Mouse (Mus musculus) megakaryocyte progenitor cell, adult 5-6 weeks (primary cell): ENCODE results near the gene Kat14. TPM values are rescaled to one million over a fixed set of nuclear protein-coding genes. Genes with fewer than 3 reads are reported as not detected.

ENCODE experiments used
- ATAC-seq: replicated peaks from 2 replicates; pipeline ENCODE4 v1.8.0; 2016; ENCODE audit warnings: mild to moderate bottlenecking, moderate TSS enrichment, inconsistent platforms; ENCODE audit not compliant: poor library complexity
- total RNA-seq, 2 experiments: library from RNA; stranded (forward) in 1 of 2; stranded (reverse) in 1 of 2; fragments of 157-497, 149-512 nt in 1 of 2; fragments of 200-1000 nt in 1 of 2; gene quantifications; 2 replicates each; pipeline versions ENCODE4 v1.2.3 to v1.2.4; 2015 to 2017

Gene Kat14
- total RNA-seq, 2 experiments from 2014 or later = 34.4 to 63.4 TPM

DNA sequence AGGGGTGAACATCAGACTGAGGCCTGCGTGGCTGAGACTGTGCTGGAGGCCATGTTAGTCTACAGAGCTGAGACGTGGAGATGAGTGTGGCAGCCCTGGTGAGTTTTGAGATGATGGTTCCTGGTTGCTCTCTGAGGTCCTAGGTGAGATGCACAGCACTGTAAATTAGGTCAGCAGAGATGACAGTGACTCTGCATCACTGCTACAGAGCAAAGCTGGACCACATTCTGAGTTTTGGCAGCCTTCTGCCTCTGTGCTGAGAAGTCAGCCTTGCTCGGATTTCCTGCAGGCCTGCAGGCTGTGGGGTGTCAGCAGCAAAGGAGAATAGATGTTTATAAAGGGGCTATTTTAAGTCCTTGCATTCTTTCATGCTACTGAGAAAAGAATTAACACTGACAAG lies 12.5 kb downstream of the Kat14 start:
- no peak for ATAC-seq

DNA sequence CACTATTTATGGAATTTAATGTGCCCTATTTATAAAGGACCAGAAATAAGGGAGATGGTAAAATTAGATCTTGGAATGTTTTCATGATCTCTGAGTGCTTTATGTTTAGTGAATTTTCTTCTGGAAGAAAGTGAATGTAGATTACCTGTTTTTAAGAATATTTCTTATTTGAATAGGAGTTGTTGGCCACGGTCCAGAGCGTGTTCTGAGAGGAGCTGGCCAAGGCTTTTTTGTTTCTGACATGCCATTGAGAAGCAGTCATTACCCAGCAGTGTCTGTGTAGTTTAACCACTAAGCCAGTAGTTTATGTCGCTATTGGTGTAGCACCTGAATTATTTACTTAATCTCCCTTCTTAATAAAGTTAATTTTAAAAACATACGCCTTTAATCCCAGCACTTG lies 13.0 kb downstream of the Kat14 start:
- ATAC-seq = no peak

DNA sequence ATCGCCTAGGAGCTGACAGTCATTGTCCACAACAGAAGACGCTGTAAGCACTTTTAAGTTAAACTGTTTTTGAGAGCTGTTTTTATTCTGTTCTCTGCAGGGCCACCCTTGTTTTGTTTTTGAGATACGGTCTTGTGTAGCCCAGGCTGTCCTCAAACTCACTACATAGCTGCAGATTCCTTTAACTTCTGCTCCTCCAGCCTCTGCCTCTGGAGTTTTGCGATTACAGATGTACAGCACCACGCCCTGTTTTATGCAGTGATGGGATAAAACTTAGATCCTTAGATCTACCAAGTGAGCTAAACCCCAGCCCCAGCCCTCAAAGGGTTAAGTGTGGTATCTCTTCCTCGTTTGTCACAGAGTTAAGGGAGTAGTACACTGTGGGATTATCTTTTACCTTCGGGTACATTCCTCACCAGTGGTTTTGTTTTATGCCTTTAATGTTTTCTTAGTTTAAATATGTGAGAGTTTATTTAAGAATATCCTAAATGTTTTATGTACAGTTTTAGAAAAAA lies 13.9 kb downstream of the Kat14 start:
- peak; percentile 52 for ATAC-seq

DNA sequence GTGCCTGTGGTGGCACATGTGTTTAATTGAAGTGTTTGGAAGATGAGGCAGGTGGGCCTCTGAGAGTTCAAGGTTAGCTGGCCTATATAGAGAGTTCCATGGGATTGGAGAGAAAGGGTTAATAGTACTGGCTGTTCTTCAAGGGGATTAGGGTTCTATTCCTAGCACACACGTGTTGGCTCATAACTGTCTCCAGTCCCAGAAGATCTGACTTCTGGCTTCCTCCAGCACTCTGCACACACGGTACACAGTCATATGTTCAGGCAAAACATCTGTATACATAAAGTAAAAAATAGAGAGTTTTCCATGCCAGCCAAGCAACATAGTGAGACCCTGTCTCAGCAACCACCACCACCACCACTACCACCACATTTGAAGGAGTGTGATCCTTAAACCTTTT lies 17.5 kb downstream of the Kat14 start:
- ATAC-seq = no peak

DNA sequence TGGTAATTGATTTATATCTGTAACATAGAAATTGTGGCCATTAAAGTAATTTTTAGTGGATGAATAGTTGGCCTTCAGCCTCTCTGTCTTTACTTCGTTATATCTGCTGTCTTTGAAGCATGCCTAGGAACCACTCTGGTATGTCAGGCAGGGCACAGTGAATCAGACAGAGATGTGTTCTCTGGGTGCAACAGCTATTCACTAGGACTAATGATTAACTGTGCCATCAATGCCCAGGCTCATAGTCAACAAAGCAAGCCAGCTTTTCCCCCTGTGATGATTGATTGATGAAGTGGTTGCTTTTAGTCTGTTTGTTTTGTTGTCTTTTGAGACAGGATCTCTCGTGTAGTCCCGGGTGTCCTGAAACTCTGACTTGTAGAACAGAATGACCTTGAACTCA lies 19.6 kb downstream of the Kat14 start:
- no peak for ATAC-seq

DNA sequence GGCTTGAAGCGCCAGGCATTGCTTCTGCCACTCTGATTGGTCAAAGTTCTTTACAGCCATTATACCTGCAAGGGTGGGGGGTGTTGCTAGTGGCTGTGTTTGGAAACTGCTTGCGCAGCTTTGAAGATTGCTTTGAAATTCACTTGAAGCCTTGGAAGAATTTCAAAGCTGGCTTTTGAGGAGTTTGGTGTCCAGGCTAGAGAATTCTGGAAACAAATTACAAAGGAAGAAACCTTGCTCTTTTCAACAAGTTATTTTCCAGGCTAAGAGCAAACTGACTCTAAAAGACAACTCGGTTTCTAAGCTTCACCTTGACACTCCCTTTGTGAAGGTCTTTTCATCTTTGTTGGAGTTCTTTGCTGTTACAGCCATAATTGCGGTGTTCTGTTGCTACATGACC lies 30.7 kb downstream of the Kat14 start:
- no peak for ATAC-seq

DNA sequence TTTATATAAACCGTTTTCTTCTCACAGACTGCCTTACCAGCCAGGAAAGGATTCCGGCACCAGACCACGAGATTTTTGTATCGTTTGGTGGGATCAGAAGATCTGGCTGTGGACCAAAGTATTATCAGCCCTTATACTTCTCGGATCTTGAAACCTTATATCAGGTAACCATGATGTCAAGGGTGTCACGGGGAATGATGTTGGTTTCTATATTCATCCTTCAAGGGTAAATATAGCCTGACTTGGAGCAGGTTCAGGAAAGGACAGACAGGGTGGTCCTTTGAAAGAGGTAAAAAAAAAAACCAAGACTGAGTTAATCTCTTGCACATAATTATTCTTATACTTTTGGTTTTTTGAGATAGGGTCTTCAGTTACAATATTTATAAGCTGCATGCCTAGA lies 31.9 kb downstream of the Kat14 start:
- no peak for ATAC-seq

DNA sequence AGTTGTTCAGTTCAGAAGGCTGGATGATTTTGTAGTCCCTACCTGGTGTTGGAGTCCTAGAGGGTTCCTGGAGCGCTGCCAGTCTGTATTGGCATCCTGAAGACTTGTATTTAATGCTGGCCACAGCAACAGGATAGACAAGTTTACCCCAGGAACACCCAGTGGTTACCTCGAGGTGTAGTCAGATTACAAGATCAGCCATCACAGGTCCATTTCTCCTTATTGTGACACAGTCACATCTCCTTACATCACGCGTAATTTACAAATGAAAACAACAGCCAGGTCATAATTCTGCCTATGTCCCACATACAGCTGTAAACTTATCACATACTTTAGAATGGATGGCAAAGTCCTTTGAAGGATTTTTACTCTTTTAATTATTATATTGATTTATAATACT lies 40.3 kb downstream of the Kat14 start:
- no peak for ATAC-seq

DNA sequence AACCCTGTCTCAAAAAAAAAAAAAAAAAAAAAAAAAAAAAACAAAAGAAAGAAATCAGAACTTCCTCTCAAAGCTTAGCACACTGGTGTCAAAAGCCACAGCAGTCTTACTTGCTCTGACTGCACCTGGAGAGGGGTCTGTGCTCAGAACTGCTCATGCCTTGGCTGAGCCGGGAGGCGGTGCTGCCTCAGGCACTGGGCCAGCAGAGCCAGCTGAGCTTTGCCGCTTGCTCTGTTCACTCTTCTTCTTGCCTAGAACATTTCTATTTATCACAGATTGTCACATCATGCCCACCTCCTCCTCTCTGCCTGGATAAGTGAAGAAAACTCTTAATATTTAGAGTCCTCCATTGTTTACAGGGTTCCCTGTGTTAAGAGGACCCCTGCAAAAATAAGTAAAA lies 41.8 kb downstream of the Kat14 start:
- no peak for ATAC-seq

DNA sequence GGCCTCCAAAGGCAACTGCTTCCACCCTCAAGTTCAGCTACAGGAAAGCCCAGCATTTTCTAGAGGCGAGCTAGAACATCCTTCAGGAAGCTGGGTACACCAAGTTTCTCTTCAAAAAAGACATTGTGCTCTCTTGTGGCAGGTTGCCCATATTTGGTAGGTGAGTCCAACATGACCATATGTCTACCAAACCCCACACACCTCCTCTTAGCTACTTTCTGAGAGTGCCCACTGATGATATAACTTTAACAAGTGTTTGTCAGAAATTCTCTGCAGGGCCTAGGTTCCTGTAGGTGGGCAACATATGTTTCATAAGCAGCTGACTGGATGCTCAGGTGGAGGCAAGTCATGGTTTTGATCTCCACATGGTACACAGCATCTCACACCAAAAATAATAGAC lies 45.9 kb downstream of the Kat14 start:
- ATAC-seq = no peak

DNA sequence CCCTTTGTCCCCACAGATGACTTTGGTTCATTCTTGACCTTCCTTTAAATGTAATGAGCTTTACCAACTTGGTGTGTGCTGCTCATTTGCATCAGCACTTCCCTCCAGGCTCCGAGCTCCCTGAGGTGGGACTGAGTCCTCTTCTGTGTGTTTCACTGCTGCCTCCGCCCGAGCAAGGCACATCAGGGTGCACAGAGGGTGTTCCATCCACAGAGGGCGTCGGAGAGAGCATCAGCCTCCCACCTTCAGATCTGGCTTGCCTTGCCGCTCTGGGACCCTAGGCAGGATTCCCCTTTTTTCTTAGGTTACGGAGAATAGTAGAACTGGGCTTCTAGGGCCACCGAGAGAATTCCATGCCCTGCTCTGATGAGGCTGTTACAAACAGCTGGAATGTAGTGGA lies 48.1 kb downstream of the Kat14 start:
- peak; percentile 48; the same call in 1 of the 2 replicates for ATAC-seq

DNA sequence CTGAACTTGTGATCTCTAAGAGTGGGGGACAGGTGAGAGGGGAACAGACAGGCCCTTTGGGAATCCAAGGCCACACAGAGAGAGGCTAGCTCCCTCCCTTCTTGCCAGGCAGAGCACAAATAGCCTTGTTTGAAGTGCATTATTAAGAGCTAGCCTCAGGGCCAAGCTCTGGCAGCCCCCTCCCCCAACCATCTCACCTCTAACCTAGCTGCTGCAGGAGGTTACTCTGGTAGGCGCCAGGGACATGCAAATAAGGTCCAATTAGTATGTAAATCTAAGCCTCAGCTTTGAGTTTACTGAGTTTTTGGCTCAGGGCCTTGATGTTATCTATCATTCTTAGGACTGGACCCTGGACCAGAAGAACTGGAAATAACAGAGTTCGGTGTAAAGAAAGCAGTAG lies 49.3 kb downstream of the Kat14 start:
- no peak for ATAC-seq

DNA sequence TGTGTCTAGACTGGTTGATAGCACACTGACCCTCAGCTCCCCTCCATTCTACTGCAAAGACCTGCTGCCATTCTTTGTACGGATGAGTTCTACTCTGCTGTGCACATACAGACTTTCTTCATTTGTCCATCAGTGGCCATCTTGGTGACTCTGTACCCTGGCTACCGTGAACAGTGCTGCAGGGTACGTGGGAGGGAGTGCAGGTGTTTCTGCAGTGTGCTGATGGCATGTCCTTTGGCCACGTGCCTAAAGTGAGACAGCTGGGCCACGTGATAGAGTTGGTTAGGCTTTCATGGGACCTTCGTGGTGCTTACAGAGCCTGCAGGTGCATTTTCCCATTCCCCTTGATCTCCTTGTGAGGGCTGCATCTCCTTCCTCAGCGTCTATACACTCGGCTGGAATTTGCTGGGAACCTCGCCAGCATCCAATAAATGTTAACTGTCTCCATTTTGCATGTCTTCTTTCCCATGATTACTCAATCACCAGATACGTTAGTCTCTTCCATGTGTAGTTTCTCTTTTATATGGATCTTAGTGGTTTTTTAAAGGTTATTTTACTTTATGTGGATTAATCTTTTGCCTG lies 53.4 kb downstream of the Kat14 start:
- no peak for ATAC-seq

DNA sequence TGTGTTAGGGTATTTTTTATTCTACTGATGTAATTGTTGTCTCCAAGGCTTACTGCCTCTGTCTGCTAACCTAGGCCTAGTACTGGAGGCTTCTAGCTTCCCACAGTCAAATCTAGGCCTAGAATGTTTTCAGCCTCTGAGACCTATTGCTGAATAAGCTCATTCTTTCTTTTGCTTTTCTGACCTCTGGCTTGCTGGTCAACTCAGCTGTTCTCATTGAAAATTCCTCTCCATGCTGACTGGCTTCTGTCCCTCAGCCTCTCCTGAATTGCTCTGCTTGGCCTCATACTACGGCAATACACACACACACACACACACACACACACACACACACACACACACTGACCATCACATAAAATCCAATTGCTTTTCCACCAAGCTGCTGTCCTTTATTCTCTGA lies 57.0 kb downstream of the Kat14 start:
- no peak for ATAC-seq

DNA sequence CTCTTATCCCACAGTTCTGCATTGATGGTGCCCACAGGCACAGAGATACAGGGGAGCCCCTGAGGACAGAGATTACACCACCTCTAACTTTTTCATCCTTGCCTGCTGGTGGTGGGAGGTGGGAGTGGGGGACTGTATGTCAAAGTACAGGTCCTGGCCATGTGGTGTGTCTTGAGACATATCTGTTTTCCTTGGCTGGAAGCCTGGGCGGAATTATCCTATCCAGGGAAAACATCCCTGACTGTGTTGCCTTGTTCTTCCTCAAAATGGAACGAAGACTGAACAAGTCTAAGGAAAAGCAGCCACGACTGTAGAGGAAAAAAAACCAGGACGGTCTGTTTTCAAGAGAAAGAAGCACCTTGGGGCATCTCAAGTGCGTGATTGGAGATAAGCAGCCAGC lies 59.1 kb downstream of the Kat14 start:
- no peak for ATAC-seq

DNA sequence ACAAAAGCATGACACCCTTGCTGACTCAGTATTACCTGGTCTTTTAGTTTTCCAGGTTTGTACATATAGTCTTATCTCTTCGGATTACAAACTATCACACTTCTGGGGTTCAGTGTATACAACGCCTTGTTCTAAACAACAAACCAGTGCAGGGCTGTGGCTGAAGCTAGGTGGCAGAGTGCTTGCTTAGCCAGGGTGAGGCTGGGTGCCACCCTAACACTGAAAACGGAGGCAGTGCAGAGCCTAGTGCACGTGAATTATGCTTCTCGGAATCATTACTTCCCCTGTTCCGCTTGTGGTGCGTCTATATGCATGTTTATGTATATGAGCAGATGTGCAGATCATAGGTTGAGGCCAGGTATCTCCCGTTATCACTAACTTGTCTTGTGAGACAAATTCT lies 59.9 kb downstream of the Kat14 start:
- ATAC-seq = no peak

DNA sequence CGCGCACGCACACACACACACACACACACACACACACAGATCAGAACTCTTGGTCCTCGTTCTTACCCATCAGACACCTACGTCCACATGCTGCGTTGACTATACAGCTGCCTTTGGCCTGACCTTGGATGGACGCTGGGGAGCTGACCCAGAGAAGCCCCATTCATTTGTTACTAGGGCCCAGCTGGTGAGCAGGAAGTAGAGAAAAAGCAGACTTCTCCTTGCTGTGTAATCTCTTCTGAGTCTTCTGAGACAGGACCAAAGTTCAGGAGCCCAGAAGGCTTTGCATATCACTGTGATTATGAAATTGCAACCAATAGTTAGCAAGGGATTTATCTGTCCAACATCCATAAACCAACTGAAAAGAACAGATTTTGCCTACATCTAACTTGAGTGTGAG lies 60.4 kb downstream of the Kat14 start:
- ATAC-seq = no peak

DNA sequence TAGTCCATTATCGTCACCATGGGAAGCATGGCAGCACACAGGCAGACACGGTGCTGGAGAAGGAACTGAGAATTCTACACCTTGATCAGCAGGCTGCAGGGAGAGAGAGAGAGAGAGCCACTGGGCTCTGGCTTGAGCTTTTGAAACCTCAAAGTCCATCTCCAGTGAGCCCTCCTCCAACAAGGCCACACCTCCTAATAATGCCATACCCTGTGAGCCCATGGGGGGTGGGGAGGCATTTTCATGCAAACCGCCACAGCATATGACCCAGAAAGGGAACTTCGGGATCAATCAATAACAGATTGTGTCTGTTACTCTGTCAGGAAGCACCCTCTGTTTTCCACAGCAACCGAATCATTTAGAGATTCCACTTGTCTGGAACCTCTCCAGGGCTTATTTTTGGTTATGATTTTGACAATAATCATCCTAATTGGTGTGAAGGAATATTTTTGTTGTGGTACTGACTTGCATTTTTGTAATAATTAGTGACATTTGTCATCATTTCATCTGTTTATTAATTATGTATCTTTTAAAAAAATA lies 62.6 kb downstream of the Kat14 start:
- ATAC-seq = no peak

DNA sequence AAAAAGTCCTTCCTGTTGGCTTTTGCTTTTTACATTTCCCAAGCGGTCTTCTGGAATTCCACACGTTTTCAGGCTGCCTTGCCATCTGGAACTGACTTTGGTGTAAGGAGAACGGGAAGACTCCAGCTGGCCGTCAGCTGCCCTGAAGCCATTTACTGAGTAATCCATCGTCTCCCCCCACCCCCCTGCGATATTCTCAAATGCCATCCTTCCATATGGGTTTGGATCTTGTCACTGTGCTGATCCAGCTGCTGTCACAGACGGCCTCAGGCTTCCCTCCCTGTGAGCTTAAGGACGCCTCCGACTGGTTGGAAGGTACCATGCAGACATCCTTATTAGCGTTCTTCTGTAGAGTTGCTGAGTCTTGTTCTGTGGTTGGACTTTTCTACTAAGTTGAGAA lies 66.9 kb downstream of the Kat14 start:
- no peak for ATAC-seq

DNA sequence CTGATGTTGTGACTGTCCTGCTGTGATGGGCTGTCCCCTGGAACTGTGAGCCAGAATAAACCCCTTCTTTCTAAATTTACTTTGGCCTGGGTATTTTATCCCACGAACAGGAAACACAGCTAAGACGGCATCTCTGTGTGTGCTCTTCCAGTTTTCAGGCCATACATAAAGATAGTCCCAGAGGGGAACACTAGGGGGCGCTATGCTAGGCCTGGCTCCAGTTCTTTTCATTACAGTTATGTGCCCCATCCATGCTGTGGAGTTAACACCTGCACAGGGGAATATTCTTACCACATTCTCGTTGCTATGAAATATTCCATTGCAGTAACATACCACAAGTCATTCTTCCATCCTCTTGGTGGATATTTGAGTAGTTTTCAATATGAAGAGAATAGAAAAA lies 69.6 kb downstream of the Kat14 start:
- ATAC-seq = no peak; the same call in 1 of the 2 replicates

DNA sequence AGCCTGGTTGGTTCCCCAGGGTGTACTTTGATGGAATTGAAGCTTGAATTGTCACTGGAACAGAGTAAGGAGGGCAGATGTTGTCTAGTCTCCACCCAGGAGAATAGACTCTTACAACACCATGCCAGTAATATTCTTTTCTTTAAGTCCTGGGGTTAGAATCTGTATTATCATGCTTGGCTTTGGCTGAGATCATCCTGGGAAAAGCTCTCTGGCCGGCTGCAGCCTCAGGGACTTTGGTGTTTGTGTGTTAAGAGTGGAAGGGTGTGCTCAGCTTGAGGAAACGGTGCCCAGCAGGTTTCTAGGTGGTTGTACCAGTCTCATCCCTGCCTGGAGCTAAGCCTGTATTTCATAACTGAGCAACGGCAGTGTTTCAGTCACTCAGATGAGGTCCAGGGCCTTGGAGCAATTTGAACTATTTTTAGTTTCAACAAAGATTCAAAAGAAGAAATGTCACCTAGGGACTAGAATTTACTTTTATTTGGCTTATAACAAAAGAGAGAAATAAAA lies 70.5 kb downstream of the Kat14 start:
- no peak for ATAC-seq

DNA sequence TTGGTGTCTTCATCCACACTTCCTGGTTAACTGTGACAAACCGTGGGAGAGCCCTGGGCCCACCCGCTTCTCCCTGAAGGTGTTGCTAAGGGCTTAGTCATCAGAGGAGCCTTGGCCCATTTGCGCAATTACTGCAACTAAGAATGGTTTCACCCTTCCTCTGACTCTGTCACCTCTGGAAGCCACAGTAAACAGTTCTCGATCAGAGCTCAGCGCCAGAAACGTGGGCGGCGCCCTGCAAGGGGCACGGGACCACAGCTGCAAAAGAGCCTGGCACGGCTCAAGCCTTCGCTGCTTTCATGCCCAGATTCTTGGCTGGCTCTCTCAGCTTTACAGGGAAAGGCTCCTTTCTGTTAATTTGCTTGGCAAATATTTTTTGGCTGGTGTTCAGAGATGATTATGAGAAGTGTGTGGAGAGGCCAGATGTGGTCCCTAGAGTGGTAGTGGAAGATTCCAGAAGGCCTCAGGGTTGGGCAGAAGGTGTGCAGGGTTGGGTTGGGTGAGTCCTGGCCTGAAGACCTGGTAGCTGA lies 72.7 kb downstream of the Kat14 start:
- ATAC-seq = peak; percentile 90
